8 mouse cellular contexts compared by ENCODE assay signal in genomic region chr15:95792261-95793260, GRCm38 (mm10). TPM values are rescaled to one million over a fixed set of nuclear protein-coding genes. Genes with fewer than 3 reads are reported as not detected.
A peak's percentile ranks its signal among the peaks of the same experiment; 100 is the strongest.
DNase-seq lines count a peak whose midpoint lies in the region; ATAC-seq lines count a peak whose summit lies in the region.

No protein-coding gene starts in this region.

- no peak overlapping the region for H3K27ac ChIP-seq in kidney, embryonic 15.5 days
- no peak overlapping the region for H3K27ac ChIP-seq in hindbrain, embryonic 11.5 days (ENCODE audit: low read depth, low read length)
- H3K27ac ChIP-seq in stomach, embryonic 14.5 days (ENCODE audit: low read length): no peak overlapping the region

- WGBS in kidney, embryonic 15.5 days: 76% methylated on average over 25 of the region's 25 CpGs
- 84% methylated on average over 25 of the region's 25 CpGs for WGBS in hindbrain, embryonic 11.5 days
- 75% methylated on average over 25 of the region's 25 CpGs for WGBS in stomach, embryonic 14.5 days

- no peak for DNase-seq in kidney, adult 8-10 months
- DNase-seq in hindbrain, embryonic 11.5 days (ENCODE audit: low spot score): peak; percentile 53
- DNase-seq in lung, postnatal 36 days: peak; percentile 39
- no peak for DNase-seq in urinary bladder, postnatal 4 days (ENCODE audit: low spot score in 2 of 2)

- peaks cover 60% of the 10 kb centered on the region for H3K4me1 ChIP-seq in kidney, embryonic 15.5 days
- H3K4me1 ChIP-seq in hindbrain, embryonic 11.5 days (replicated peaks; ENCODE audit: control insufficient read depth, insufficient read depth, low read length): peaks cover 7% of the 10 kb centered on the region; the same call in 1 of the 2 replicates
- peaks cover 18% of the 10 kb centered on the region; the same call in 1 of the 2 replicates for H3K4me1 ChIP-seq in stomach, embryonic 14.5 days (ENCODE audit: control insufficient read depth, insufficient read depth, low read length)

- H3K9me3 ChIP-seq in kidney, embryonic 15.5 days (replicated peaks): no peaks in the 10 kb centered on the region
- no peaks in the 10 kb centered on the region for H3K9me3 ChIP-seq in hindbrain, embryonic 11.5 days (ENCODE audit: control insufficient read depth, low read length)
- H3K9me3 ChIP-seq in stomach, embryonic 14.5 days (ENCODE audit: control insufficient read depth, low read depth, low read length): no peaks in the 10 kb centered on the region

- peak overlapping the region; percentile 89; the same call in 1 of the 2 replicates for H3K4me3 ChIP-seq in kidney, embryonic 15.5 days (replicated peaks)
- H3K4me3 ChIP-seq in hindbrain, embryonic 11.5 days (ENCODE audit: low read depth, low read length): no peak overlapping the region
- peak overlapping the region; percentile 61; the same call in 1 of the 2 replicates for H3K4me3 ChIP-seq in stomach, embryonic 14.5 days (ENCODE audit: low read depth, low read length)

- no peaks in the 10 kb centered on the region for H3K27me3 ChIP-seq in kidney, embryonic 15.5 days
- no peaks in the 10 kb centered on the region; the same call in 1 of the 2 replicates for H3K27me3 ChIP-seq in hindbrain, embryonic 11.5 days (ENCODE audit: control insufficient read depth, insufficient read depth, low read length)
- no peaks in the 10 kb centered on the region for H3K27me3 ChIP-seq in stomach, embryonic 14.5 days (ENCODE audit: control insufficient read depth, insufficient read depth, low read length)

- ATAC-seq in kidney, embryonic 15.5 days (replicated peaks; ENCODE audit: low FRiP score): no peak
- peak; percentile 23 for ATAC-seq in activated CD4-positive, CD25-positive, alpha-beta regulatory T cell, adult 4 months
- ATAC-seq in hindbrain, embryonic 11.5 days (ENCODE audit: low FRiP score): no peak
- ATAC-seq in stomach, embryonic 14.5 days (ENCODE audit: insufficient number of reproducible peaks, insufficient read depth, low FRiP score, low read depth): no peak
- no peak for ATAC-seq in erythroblast, adult 5-6 weeks (replicated peaks; ENCODE audit: low FRiP score, poor library complexity, severe bottlenecking)

- H3K4me2 ChIP-seq in kidney, embryonic 15.5 days: peak overlapping the region; percentile 70
- H3K4me2 ChIP-seq in hindbrain, embryonic 11.5 days (replicated peaks; ENCODE audit: low read depth, low read length): no peak overlapping the region
- peak overlapping the region; percentile 52 for H3K4me2 ChIP-seq in stomach, embryonic 14.5 days (replicated peaks; ENCODE audit: low read depth, low read length)

- no peaks in the 10 kb centered on the region for H3K36me3 ChIP-seq in kidney, embryonic 15.5 days
- no peaks in the 10 kb centered on the region for H3K36me3 ChIP-seq in hindbrain, embryonic 11.5 days (ENCODE audit: control insufficient read depth, insufficient read depth, low read length)
- H3K36me3 ChIP-seq in stomach, embryonic 14.5 days (ENCODE audit: control insufficient read depth, insufficient read depth, low read length): no peaks in the 10 kb centered on the region

- H3K9ac ChIP-seq in kidney, embryonic 15.5 days: no peak overlapping the region
- no peak overlapping the region for H3K9ac ChIP-seq in hindbrain, embryonic 11.5 days (ENCODE audit: low read depth, low read length)
- H3K9ac ChIP-seq in stomach, embryonic 14.5 days (replicated peaks; ENCODE audit: low read depth, low read length): no peak overlapping the region

RNA-seq across cellular contexts. Expression of gene Ano6, which starts 1.9 kb away (rescaled TPM):
- polyA plus RNA-seq in kidney, embryonic 15.5 days (2015; fragmentation: Nextera tagmentation; extraction: Ambion mirVana): 54.0 and 54.5 TPM in 2 replicates
- 10 to 100 TPM; 35.4 to 39.4 TPM for polyA plus RNA-seq in activated CD4-positive, CD25-positive, alpha-beta regulatory T cell, adult 4 months (2017; shearing (Covaris generic))
- polyA plus RNA-seq in hindbrain, embryonic 11.5 days (2014; fragmentation: Nextera tagmentation; extraction: Ambion mirVana): 33.5 and 37.2 TPM in 2 replicates
- 46.4 and 52.9 TPM in 2 replicates for polyA plus RNA-seq in stomach, embryonic 14.5 days (2014; fragmentation: Nextera tagmentation; extraction: Ambion mirVana)
- 9.6 and 16.7 TPM in 2 replicates for total RNA-seq in erythroblast, adult 5-6 weeks (2015; ENCODE audit: low replicate concordance)
- total RNA-seq in erythroblast, adult 5-6 weeks (2017; ENCODE audit: low replicate concordance): 20.5 and 25.9 TPM in 2 replicates

Comparison
In these comparisons a context has a peak if more than half of its experiments do, and no peak if none do; other contexts are left out.
1. DNase-seq: peak in hindbrain, embryonic 11.5 days (single experiment) and lung, postnatal 36 days (single experiment); none in kidney, adult 8-10 months (0 of 2) and urinary bladder, postnatal 4 days (0 of 2).